Mouse (Mus musculus) left cerebral cortex, postnatal 4 days (tissue): ENCODE measurements around the gene Zfp664. TPM values are rescaled to one million over a fixed set of nuclear protein-coding genes. Genes with fewer than 3 reads are reported as not detected.

Experiments used
- DNase-seq: peaks from one replicate; pipeline ENCODE4 v3.0.0-alpha.2; 2022
- intact Hi-C: fragments of 180-260 bp; cut with DNase I; formaldehyde crosslinking; loops from one replicate; pipeline ENCODE4 v1.15.1; 2025
- total RNA-seq, 2 experiments: library from RNA; stranded (reverse); gene quantifications; 2 replicates each; pipeline ENCODE4 v1.2.3; 2021

Zfp664 gene
- total RNA-seq, 2 experiments from 2014 or later: 49.3 to 53.4 TPM

DNA sequence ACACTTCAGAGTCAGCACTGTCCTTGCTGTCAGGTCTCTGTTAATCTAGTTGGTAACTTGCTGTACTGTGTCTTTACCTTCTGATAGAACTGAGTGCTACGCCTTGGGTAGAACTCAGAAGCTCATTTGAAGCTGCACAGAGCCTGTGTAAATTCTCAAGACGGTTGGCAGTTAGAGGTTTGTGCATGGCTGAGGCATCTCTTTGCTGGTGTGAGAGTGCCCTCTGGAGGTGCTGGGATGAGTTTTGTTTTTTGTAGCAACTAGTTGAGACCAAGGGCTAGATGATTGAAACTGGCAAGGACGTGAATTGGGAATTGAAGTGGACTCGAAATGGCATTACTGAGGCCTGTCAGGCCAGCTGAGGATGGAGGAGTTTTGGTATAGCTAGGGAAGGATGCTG is 6.5 kb downstream of the Zfp664 start:
- peak; percentile 74 for DNase-seq
- intact Hi-C loops: no loop called here

DNA sequence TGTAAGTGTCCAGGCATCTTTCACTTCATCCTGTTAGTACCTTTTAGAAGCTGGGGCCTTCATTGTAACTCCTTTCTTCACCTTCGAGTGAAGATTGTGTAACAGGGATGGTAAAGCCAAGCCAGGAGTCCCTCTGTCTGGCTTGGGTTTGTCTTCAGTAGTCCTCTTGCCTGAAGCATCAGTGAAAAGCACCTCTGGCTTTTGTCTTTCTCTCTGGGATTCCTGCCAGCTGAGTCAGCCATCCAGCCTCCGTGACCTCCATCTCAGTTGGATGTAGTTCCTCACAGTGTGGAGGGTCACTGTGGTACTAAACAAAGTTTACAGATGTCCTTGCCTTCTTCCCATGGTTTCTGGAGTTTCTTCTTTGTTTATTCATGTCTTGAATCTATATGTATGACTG is 9.5 kb downstream of the Zfp664 start:
- intact Hi-C loops: no loop called here

DNA sequence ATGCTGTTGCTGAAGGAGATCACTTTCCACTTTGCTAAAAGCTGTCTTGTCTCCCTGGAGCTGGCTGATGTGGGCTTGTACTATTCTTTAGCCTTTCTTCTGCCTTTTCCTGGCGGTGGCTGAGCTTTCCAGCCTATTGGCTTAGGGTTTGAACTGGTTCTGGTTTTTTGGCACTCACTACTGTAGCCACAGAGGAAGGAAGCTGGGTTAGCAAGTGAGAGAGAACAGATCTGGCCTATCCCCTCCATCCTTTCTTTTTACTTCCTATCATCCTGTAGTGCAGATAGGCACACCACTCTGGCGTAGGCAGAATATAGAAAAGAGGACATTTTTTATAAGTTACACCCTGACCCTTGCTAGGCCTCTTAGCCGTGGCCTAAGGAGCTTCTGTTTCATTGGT is 10.6 kb downstream of the Zfp664 start:
- intact Hi-C loops: no loop called here
- no peak for DNase-seq

More for the DNA sequence above, 9.5 kb downstream of the Zfp664 start:
- no peak for DNase-seq

DNA sequence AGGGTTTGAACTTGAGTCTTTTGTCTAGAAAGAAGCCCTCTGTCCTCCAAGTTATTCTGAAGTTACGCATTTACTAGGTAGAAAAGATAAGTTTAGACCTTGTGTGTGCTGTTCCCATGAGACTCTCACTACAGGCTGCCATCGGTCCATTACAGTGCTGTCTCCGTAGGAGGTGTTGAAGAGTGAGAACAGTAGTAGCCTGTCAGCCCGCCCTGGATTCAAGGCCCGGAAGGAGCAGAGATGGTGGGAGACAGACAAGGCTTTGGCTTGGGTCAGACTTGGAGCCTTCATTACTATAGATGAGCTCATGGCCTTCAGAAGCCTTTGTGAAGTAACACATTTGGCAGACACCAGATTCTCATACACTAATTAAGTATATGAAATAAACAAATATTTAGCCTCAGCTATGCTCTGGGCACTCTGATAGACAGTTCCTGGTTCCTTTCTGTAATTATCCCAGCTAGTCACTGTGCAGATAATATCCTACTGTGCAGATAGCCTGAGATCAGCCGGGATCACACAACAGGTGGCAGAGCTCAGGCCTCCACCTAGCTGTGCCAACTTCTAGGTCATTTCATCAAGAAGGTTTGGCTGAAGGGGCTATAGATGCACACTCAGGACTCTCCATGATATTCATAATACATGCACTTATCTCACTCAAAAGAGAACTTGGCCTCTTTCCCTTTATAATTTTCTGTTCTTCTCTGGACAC is 11.6 kb downstream of the Zfp664 start:
- intact Hi-C loops: no loop called here
- DNase-seq: no peak

DNA sequence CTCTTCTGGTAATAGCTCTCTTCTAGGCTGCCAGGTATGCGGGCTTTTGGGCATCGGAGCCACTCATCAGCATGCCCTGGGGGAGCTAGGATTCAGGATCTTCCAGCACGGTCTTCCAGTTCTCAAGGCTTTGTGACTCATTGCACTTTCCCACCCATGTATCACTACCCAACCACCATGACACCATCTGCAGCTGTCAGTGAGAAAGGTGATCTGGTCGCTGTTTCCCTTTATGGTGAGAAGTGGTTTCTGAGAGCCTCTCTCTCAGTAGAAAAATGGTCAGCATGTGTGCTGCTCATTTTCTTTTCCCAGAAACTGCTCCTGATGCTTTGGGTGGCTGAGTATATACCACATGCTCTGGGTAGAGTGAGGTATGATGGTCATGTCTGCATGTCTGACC is 16.8 kb downstream of the Zfp664 start:
- intact Hi-C loops: no loop called here
- no peak for DNase-seq

DNA sequence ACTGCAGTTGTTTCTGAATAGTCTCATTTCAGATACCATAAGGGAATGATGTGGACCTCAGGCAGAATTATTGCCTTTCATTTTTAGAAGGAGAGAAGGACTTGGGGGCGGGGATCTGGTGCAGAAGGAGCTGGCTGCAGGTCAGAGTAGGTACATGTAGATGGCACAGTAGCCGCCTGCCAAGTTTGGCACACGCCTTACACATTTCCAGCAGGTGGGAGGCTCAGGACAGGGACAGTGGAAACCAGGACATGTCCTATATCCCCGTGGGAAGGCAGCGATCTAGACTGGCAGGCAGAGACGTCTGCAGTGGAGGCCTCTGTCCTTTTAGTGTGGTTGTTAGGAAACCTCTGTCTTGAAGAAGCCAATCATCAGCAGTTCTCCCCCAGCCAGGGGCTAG is 17.3 kb downstream of the Zfp664 start:
- intact Hi-C loops: no loop called here

DNA sequence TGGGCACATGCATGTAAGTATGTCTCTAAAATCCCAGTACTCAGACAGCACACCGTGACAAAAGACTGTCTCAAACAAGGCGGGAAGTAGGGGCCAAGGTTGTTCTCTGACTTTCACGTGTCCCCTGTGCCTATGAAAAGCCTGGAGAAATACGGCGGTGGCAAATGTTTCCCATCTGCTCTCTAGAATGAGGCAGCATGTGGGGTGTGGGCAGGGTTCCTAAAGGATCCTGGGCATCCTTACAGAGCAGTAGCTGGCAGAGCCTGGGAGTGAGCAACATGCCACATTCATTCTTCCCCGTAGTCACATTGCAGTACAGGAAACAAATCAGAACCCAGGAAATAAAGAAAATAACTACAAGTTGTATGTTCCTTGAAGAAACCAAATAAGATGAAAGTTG is 21.4 kb downstream of the Zfp664 start:
- intact Hi-C loops: no loop called here
- DNase-seq: peak; percentile 60

More for the DNA sequence above, 17.3 kb downstream of the Zfp664 start:
- DNase-seq: no peak

DNA sequence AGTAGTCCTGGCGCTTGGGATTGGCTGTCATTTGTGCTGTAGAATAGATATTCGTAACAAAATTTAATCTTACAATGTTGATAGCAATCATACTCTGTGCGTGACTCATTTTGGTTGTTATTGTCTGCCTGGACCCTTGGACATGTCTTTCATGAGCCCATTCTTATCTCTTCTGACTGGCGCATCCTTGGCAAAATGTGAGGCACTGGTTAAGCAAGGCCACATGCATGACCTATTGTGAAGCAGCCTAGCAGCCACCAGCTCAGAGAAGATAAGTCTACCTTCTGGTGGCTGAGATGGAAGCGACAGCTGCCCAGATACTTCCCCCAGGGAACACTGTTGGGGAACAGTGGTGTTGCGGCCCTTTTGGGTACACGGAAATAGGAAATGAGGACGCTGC is 26.2 kb downstream of the Zfp664 start:
- DNase-seq: no peak
- intact Hi-C loops: no loop called here

DNA sequence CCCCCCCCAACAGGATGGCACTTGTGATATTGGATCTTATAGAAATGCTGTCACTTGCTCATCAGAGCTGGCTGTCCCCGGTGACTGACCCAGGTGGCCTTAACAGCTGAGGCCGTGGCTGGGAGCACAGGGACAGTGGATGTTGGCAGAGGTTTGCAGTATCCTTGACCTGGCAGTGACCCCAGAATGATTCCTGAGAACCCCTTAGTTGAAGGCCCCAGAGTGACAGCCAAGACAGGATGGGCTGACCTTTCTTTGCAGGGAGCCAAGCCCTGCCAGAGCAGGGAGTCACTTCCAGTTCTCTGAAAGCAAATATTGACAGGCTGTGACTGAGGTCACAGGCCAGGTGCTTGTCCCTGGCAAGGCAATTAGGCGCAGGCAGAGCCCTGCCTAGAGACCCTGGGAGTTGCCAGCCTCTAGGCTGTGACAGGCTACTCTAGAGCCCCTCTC is 29.5 kb downstream of the Zfp664 start:
- intact Hi-C loops: no loop called here
- DNase-seq: no peak

DNA sequence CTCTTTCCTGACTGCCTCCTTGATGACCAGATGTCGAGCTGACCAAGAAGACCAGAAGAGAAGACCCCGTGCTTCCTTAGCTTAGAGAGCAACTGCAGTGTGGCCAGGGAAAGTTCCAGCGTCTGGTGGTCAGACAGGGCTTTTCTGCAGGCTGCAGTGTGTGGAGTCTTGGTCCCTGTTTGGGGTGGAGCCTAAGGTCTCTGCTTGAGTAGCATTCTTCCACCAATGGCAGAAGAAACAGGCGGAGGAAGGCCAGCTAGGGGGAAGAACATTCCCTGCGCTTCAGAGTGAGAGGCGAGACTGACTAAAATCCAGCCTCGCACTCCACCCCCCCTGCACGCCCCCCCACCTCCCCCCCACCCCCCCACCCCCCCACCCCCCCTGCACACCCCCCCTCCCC is 33.6 kb downstream of the Zfp664 start:
- intact Hi-C loops: no loop called here

DNA sequence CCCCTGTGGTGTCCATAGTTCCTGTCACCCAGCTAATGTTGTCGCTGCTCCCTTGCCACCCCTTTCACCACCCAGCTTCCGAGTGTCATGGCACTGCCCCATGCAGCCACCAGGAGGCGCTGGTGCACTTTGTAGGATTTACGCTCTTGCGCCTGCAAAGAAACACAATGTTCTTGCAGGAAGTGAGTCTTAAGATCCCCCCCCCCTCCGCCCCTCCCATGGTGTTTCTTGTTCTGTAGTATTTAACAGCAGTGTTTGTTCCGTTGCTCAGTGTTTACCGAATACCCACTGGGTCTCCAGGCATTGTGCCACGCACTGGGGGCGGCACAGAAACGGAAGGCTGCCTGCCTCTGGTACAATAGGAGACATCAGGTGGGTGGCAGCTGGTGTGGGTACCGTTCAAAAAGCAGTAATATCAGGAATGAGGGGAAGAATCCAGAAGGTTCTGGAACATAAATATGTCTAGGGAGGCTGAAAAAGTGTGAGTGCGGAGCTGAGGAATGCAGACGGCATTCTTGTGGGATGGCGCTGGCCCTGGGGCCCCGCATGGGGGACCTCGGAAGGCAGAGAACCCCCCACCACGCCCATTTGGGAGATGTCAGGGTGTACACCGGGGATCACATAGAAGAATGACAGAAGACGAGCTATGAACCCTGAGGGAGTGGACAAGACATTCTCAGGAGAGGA is 37.6 kb downstream of the Zfp664 start:
- peak; percentile 86 for DNase-seq
- intact Hi-C loops: loop anchor here (2.0 kb wide), 1 partner anchor 371 kb away; no protein-coding TSS in a partner anchor

More for the DNA sequence above, 33.6 kb downstream of the Zfp664 start:
- DNase-seq: no peak

DNA sequence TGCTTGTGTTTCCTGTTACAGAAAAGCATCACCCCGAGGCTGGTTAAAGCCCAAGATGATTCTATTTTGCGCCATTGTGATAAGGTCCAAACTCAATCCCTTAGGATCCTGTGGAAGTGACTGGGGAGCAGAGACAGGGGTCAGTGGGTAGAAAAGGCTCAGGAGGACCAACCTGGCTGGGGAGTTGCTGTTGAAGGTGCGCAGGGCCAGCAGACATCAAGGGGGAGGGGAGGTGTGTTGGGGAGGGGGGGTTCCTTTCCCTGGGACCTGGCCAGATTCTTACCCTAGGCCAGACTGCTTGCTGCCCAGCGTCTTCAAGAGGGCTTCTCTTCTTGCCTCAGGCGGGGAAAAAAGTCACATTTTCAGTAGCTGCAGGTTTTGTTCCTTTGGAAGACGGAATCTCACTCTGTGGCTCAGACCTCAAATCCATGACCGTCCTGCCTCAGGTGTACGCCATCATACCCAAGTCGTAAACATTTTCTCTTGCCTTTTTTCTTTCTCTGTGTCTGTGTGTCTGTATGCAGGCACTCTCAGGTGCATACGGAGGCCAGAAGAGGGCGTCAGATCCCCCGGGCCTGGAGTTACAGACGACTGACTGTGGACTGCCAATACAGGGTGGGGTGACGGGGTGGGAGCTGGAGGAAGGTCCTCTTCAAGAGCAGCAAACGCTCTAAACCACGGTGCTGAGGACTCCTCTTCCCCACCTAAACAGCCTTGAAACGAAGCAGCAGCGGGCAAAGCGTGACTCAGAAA is 38.4 kb downstream of the Zfp664 start:
- intact Hi-C loops: loop anchor here (2.0 kb wide), 1 partner anchor 370 kb away; no protein-coding TSS in a partner anchor
- no peak for DNase-seq

DNA sequence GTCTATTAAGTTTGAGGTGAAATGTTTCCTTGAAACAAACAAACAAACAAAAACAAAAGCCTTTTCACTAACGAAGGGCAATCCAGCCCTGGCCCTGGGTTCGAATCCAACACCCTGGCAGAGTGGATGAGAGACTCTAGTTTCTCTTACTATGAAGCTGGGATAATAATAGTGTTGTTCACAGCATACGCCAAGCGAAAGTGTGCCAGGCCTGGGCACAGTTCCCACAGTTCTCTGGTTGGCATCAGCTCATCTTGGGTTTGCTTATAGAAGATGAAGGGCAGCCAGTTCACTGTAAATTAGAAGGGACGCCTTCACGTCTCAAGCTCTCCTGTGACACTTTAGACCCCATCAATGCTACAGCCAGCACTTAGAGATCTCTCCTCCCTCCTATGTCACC is 39.2 kb downstream of the Zfp664 start:
- intact Hi-C loops: loop anchor here (2.0 kb wide), 1 partner anchor 369 kb away; no protein-coding TSS in a partner anchor
- DNase-seq: peak; percentile 89

DNA sequence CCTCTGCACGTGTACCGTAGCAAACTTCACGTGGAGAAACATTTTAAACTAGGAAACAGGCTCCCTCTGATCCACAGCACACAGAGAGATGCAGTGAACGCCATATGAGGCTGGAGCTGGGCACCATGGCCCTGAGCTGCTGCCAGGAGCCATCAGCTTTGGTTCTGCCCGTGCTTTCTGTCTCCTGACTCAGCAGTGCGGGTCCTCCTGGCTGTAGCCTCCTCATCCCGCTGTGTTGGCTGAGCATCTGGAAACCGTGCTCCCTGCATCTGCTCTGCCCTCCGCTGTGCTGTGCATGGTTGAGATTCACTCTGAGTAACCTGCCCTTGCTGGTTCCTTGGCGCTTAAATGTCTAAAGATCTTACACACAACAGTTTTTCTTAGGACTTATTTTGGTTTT is 39.7 kb downstream of the Zfp664 start:
- peak; percentile 80 for DNase-seq
- intact Hi-C loops: no loop called here

DNA sequence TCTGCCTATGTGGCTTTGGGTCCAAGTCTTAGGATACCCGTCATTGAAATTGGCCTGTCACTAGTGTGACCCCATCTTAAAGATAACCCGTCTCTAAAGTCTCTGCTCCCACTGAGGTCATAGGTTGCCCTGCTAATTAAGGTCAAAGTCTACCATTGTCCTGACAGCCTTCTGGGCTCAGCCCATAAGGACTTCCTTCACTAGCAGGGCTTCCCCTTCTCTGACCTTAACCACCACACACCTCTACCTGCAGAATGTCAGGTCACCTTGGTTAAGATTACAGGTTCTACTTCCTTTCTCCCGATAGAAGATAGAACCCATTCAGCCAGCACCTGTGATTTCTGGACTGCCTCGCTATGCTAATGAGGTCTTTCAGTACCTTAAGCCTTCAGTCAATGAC is 41.4 kb downstream of the Zfp664 start:
- no peak for DNase-seq
- intact Hi-C loops: no loop called here

DNA sequence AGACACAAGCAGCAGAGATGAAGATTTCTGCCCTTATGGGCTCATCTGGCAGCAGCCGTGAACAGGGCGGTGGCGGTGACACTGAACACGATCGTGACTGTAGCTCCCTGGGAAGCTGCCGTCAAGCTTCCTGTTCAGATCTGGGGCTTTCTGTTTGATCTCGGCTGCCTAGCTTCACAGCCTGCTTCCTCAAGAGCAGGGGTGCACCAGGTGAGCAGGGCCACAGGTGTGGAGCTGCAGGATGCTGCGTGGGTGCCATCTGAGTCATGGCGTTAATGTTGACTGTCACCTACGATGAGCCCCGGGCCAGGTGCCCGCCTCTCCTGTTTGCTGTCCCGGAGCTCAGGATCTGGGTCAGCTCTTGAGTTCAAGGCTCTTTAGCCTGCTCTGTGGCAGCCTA is 44.4 kb downstream of the Zfp664 start:
- no peak for DNase-seq

DNA sequence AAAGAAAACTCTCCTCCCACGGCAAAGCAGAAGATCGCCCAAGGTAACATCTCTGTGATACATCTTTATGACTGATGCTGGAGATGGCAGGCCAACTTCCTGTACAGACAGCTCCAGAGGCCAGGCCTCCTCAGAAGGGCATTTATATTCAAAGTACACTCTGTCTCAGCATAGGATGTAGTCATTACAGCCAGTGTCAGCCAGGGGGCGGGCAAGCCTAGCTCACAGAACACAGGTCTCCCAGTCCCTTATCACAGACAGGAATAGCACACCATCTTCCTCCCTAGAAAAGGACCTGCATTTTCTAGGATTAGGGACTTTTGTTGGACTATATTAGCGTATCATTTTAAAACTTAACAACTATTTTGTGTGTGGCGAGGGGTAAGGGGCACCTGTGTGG is 46.4 kb downstream of the Zfp664 start:
- DNase-seq: peak; percentile 90
- intact Hi-C loops: loop anchor here (5.0 kb wide), 1 partner anchor 113 kb away; no protein-coding TSS in a partner anchor

More for the DNA sequence above, 44.4 kb downstream of the Zfp664 start:
- intact Hi-C loops: loop anchor here (5.0 kb wide), 1 partner anchor 115 kb away; no protein-coding TSS in a partner anchor

DNA sequence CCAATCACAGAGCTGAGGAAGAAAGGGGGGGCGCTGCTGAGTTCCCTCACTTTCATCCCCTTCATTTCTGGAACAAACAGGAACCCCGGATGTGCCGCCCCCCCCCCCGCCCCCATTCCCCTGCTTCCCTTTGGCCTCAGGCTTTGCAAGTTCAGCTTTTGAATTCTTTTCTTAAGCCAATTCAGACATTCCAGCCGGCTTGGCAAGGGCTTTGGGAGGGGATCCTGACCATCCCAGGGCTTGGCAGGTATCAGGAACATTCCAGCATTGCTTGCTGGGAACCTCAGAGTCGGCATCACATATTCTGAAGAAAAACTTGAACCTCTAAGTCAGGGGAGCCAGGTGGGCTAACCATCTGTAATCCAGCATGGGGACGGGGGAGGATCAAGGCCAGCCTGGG is 49.8 kb downstream of the Zfp664 start:
- DNase-seq: no peak
- intact Hi-C loops: no loop called here

DNA sequence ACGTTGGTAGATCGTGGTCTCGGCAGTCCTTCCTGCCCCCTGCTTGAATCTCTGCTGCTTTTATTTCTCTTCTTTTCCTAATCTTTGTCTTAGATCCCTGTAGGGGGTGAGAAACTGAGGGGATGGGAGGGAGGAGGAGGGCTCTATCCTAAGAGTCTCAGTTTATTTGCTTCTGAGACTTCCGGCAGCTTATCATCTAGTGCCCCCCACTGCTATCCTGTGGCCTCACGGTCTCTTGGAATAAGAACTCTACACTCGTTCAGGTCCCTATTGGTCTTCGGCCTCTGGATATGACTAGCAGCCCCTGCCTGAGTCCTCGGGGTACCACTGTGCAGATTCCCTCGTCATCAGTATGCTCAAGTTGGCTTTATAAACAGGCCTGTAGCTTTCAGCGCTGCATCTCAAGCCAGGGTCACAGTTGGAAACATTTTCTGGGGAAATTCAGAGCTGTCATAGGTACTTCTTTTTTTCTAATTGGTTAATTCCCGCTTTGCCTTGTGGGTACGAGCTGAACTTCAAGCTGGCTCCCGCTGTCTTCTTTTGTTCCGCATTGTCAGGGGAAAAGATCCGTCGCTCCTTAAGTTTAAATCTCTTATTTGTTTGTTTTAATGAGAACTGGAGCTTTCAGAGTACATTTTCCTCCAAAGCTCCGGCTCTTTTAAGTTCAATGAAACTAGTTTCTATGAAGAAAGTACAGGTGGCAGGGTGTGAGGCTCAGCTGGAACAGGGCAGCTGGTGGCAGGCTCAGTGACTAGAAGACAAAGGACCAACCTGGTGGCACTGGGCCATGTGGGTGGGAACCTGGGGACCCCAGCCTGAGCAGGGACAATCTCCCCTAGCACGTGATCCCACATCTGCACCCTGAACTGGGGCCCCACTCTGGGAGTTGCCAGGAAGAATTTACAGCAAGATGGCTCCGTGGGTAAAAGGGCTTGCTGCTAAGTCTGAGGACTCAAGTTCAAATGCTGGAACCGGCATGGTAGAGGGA is 50.7 kb downstream of the Zfp664 start:
- intact Hi-C loops: no loop called here
- no peak for DNase-seq

DNA sequence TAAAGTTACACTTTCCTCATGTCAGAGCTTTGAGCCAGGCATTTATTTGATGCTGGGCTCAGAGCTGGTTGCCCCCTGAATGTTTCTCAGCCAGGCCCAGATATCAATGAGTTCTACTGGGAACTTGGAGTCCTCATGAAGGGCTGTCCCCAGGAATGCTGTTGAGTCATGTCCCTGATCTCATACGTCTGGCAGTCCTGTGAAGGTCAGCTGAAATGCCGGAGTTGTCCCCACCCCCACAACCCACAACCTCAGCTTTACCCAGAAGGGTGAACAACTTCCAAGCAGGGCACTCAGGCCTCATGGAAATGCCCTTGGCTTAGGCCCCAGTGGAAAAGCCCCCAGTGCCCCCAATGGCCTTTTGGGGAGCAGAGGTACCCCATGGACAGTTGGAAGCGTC is 57.3 kb downstream of the Zfp664 start:
- no peak for DNase-seq
- intact Hi-C loops: no loop called here
